Mouse (Mus musculus) cerebellum, postnatal 4 days (tissue): ENCODE measurements around the gene Mettl7a1.
"Not testable (repeated sequence)": the region's sequence is repeated elsewhere in the genome, so short reads cannot be mapped to it uniquely, and the experiment has no call there.

Experiments used
- DNase-seq, 2 experiments: peaks; one replicate each; pipeline ENCODE4 v3.0.0; 2022; ENCODE audit warnings: low spot score in 2 of 2, mixed read lengths in 1 of 2

The Mettl7a1 gene

GRCm38 (mm10) chr15:100304019-100304991 is at the start of gene Mettl7a1:
Gene Mettl7a1, plus strand, starts transcription at chr15:100304140.
- DNase-seq: peak; percentile 31 to 75

- DNase-seq: no peak
Measured at GRCm38 (mm10) chr15:100256386-100256785, 47.6 kb upstream of the Mettl7a1 start.

GRCm38 (mm10) chr15:100257305-100257704 is 46.6 kb upstream of the Mettl7a1 start:
- DNase-seq: no peak

- no peak for DNase-seq
Measured at GRCm38 (mm10) chr15:100258646-100259425, 45.1 kb upstream of the Mettl7a1 start.

GRCm38 (mm10) chr15:100260351-100260750 is 43.6 kb upstream of the Mettl7a1 start:
- not testable (repeated sequence) for DNase-seq

- no peak for DNase-seq
Measured at GRCm38 (mm10) chr15:100263246-100263905, 40.6 kb upstream of the Mettl7a1 start.

GRCm38 (mm10) chr15:100265586-100266325 is 38.2 kb upstream of the Mettl7a1 start:
- DNase-seq: no peak

GRCm38 (mm10) chr15:100268916-100269315 is 35.0 kb upstream of the Mettl7a1 start:
- no peak for DNase-seq

- DNase-seq: no peak
Measured at GRCm38 (mm10) chr15:100269776-100270175, 34.2 kb upstream of the Mettl7a1 start.

- DNase-seq: not testable (repeated sequence)
Measured at GRCm38 (mm10) chr15:100270609-100271008, 33.3 kb upstream of the Mettl7a1 start.

- DNase-seq: no peak
Measured at GRCm38 (mm10) chr15:100271411-100271810, 32.5 kb upstream of the Mettl7a1 start.

- DNase-seq: not testable (repeated sequence)
Measured at GRCm38 (mm10) chr15:100273791-100274308, 30.1 kb upstream of the Mettl7a1 start.

- no peak for DNase-seq
Measured at GRCm38 (mm10) chr15:100274790-100275559, 29.0 kb upstream of the Mettl7a1 start.

- DNase-seq: no peak
Measured at GRCm38 (mm10) chr15:100276403-100276802, 27.5 kb upstream of the Mettl7a1 start.

GRCm38 (mm10) chr15:100277586-100277985 is 26.4 kb upstream of the Mettl7a1 start:
- DNase-seq: no peak

GRCm38 (mm10) chr15:100280626-100281025 is 23.3 kb upstream of the Mettl7a1 start, which contains the start of gene Tmprss12:
Gene Tmprss12, plus strand, starts transcription at chr15:100280837.
- no peak for DNase-seq

GRCm38 (mm10) chr15:100288980-100289379 is 15.0 kb upstream of the Mettl7a1 start:
- DNase-seq: no peak

- no peak for DNase-seq
Measured at GRCm38 (mm10) chr15:100290858-100291257, 13.1 kb upstream of the Mettl7a1 start.

- DNase-seq: no peak
Measured at GRCm38 (mm10) chr15:100292326-100292725, 11.6 kb upstream of the Mettl7a1 start.

GRCm38 (mm10) chr15:100297856-100298255 is 6.1 kb upstream of the Mettl7a1 start:
- no peak for DNase-seq
